Mouse (Mus musculus) colon, adult 2 months (tissue): Measurements from ENCODE around the gene Agxt2. TPM values are rescaled to one million over a fixed set of nuclear protein-coding genes. Genes with fewer than 3 reads are reported as not detected.

ENCODE experiments used
- polyA plus RNA-seq: library from polyadenylated mRNA; depleted of rRNA; stranded (reverse); fragments of >200 nt; gene quantifications from 2 replicates; pipeline ENCODE4 v1.2.3, GENCODE M21; 2012; rRNA removed

The Agxt2 gene
- polyA plus RNA-seq, result not detected in 2 replicates

GRCm38 (mm10) chr15:10358039-10358948, at the start of gene Agxt2:
Agxt2 (plus strand) TSS chr15:10358532.

GRCm38 (mm10) chr15:10325080-10325479, 33.3 kb upstream of the Agxt2 start, which contains the start of gene Gm21973:
Gm21973 (plus strand) TSS chr15:10325380.

Other genes starting within 250 kb of the Agxt2 start
- gene Prlr, start 181.3 kb upstream of the Agxt2 start, polyA plus RNA-seq, result 0.91 and 1.3 TPM in 2 replicates
- gene Gm21973, start 33.2 kb upstream of the Agxt2 start, polyA plus RNA-seq, result not detected in 2 replicates
- 1.1 and 1.2 TPM in 2 replicates for gene Dnajc21, start 112.0 kb downstream of the Agxt2 start, polyA plus RNA-seq
- 0.28 and 0.64 TPM in 2 replicates for gene Brix1, start 127.4 kb downstream of the Agxt2 start, polyA plus RNA-seq
- 4.0 and 6.4 TPM in 2 replicates for gene Rad1, start 127.5 kb downstream of the Agxt2 start, polyA plus RNA-seq
- gene Ttc23l, start 200.1 kb downstream of the Agxt2 start, polyA plus RNA-seq, result not detected in 2 replicates